Mouse (Mus musculus): ENCODE data around the gene 1110008L16Rik. TPM values are rescaled to one million over a fixed set of nuclear protein-coding genes. Genes with fewer than 3 reads are reported as not detected.

1110008L16Rik gene
- polyA plus RNA-seq, 1 experiment from 2014 or later: 8.9 TPM

- Histone ChIP-seq H3K4me1 (replicated peaks) (no peaks in the 10 kb centered on the region), H3K4me2 (no peak overlapping the region), H3K27ac (no peak overlapping the region), H3K36me3 (no peaks in the 10 kb centered on the region), H3K27me3 (no peaks in the 10 kb centered on the region), H3K4me3 (replicated peaks) (no peak overlapping the region), H3K9me3 (replicated peaks) (no peaks in the 10 kb centered on the region), H3K9ac (no peak overlapping the region)
- no peak for ATAC-seq (ENCODE audit: low read depth)
- WGBS (ENCODE audit: insufficient replicate concordance): 44% methylated on average over 4 of the region's 4 CpGs
- no peak for DNase-seq
Measured at GRCm38 (mm10) chr12:55429956-55430355, 130.6 kb downstream of the 1110008L16Rik start.

Other genes with a start within 250 kb of the 1110008L16Rik start
- gene 2700097O09Rik, start 219.5 kb upstream of the 1110008L16Rik start, polyA plus RNA-seq (2015; fragmentation: Nextera tagmentation; extraction: Ambion mirVana): 30.6 and 32.9 TPM in 2 replicates
- gene Srp54a, start 219.3 kb upstream of the 1110008L16Rik start, polyA plus RNA-seq (2015; fragmentation: Nextera tagmentation; extraction: Ambion mirVana): 94.7 and 121 TPM in 2 replicates
- 12.7 and 13.7 TPM in 2 replicates for gene Fam177a, start 175.1 kb upstream of the 1110008L16Rik start, polyA plus RNA-seq (2015; fragmentation: Nextera tagmentation; extraction: Ambion mirVana)
- 35.6 and 39.9 TPM in 2 replicates for gene Srp54b, start 144.5 kb upstream of the 1110008L16Rik start, polyA plus RNA-seq (2015; fragmentation: Nextera tagmentation; extraction: Ambion mirVana)
- gene 1700047I17Rik2, start 100.0 kb upstream of the 1110008L16Rik start, polyA plus RNA-seq (2015; fragmentation: Nextera tagmentation; extraction: Ambion mirVana): not detected in 2 replicates
- gene Srp54c, start 69.4 kb upstream of the 1110008L16Rik start, polyA plus RNA-seq (2015; fragmentation: Nextera tagmentation; extraction: Ambion mirVana): 40.8 and 57.3 TPM in 2 replicates
- 8.2 and 10.8 TPM in 2 replicates for gene Ppp2r3c, start 3.4 kb downstream of the 1110008L16Rik start, polyA plus RNA-seq (2015; fragmentation: Nextera tagmentation; extraction: Ambion mirVana)
- 281 and 285 TPM in 2 replicates for gene Psma6, start 84.6 kb downstream of the 1110008L16Rik start, polyA plus RNA-seq (2015; fragmentation: Nextera tagmentation; extraction: Ambion mirVana)
- 15.0 and 15.6 TPM in 2 replicates for gene Nfkbia, start 193.1 kb downstream of the 1110008L16Rik start, polyA plus RNA-seq (2015; fragmentation: Nextera tagmentation; extraction: Ambion mirVana)

Data from liver, embryonic 13.5 days (tissue).